Comparison of ENCODE assay signal across 8 mouse cellular contexts in genomic region chr13:117604073-117604472, GRCm38 (mm10). TPM values are rescaled to one million over a fixed set of nuclear protein-coding genes. Genes with fewer than 3 reads are reported as not detected.
DNase-seq lines count a peak whose midpoint lies in the region; ATAC-seq and TF ChIP-seq lines count a peak whose summit lies in the region.

No protein-coding gene starts in this region.

- H3K9ac ChIP-seq in forebrain, embryonic 14.5 days (ENCODE audit: low read length) = no peak overlapping the region
- H3K9ac ChIP-seq in forebrain, embryonic 11.5 days (ENCODE audit: low read length) = no peak overlapping the region
- H3K9ac ChIP-seq in hindbrain, embryonic 16.5 days (ENCODE audit: low read depth, low read length) = peak overlapping the region; percentile 85
- H3K9ac ChIP-seq in midbrain, embryonic 16.5 days (ENCODE audit: low read depth, low read length) = 0 out of 2 replicates have a peak overlapping the region, but pooled peaks have one; percentile 14

- no peak for ATAC-seq in forebrain, embryonic 14.5 days
- ATAC-seq in forebrain, embryonic 11.5 days (replicated peaks; ENCODE audit: low FRiP score) = no peak
- ATAC-seq in hindbrain, embryonic 16.5 days = no peak
- no peak for ATAC-seq in midbrain, embryonic 16.5 days

- H3K27ac ChIP-seq in forebrain, embryonic 14.5 days (ENCODE audit: low read depth, low read length) = no peak overlapping the region
- H3K27ac ChIP-seq in forebrain, embryonic 11.5 days (ENCODE audit: low read depth, low read length) = no peak overlapping the region
- no peak overlapping the region for H3K27ac ChIP-seq in hindbrain, embryonic 16.5 days (ENCODE audit: low read depth, low read length)
- H3K27ac ChIP-seq in midbrain, embryonic 16.5 days (ENCODE audit: low read length) = no peak overlapping the region
- no peak overlapping the region for H3K27ac ChIP-seq in gastrocnemius, adult 2 months

- TF ChIP-seq CTCF in gastrocnemius, adult 2 months (IDR thresholded peaks at IDR 0.05) = no peak

- intact Hi-C loops in gastrocnemius, adult 2 months (cut with DNase I) = no loop called here

- WGBS in forebrain, embryonic 14.5 days = 41% methylated on average over 7 of the region's 7 CpGs
- 39% methylated on average over 7 of the region's 7 CpGs for WGBS in forebrain, embryonic 11.5 days
- 31% methylated on average over 7 of the region's 7 CpGs for WGBS in hindbrain, embryonic 16.5 days
- 35% methylated on average over 7 of the region's 7 CpGs for WGBS in midbrain, embryonic 16.5 days

- H3K27me3 ChIP-seq in forebrain, embryonic 14.5 days (replicated peaks; ENCODE audit: control insufficient read depth, insufficient read depth, low read length) = peaks cover 14% of the 10 kb centered on the region
- peaks cover 13% of the 10 kb centered on the region for H3K27me3 ChIP-seq in forebrain, embryonic 11.5 days (ENCODE audit: control insufficient read depth, insufficient read depth, low read length)
- no peaks in the 10 kb centered on the region; the same call in 1 of the 2 replicates for H3K27me3 ChIP-seq in hindbrain, embryonic 16.5 days (replicated peaks; ENCODE audit: control insufficient read depth, insufficient read depth, low read length)
- H3K27me3 ChIP-seq in midbrain, embryonic 16.5 days (ENCODE audit: control insufficient read depth, insufficient read depth, low read depth, low read length) = no peaks in the 10 kb centered on the region; the same call in none of the 2 replicates

- H3K4me1 ChIP-seq in forebrain, embryonic 14.5 days (ENCODE audit: control insufficient read depth, insufficient read depth, low read length) = peaks cover 10% of the 10 kb centered on the region; the same call in 1 of the 2 replicates
- 0 out of 2 replicates have a peak, but pooled peaks cover 3% of the 10 kb centered on the region for H3K4me1 ChIP-seq in forebrain, embryonic 11.5 days (replicated peaks; ENCODE audit: control insufficient read depth, insufficient read depth, low read length)
- peaks cover 9% of the 10 kb centered on the region for H3K4me1 ChIP-seq in hindbrain, embryonic 16.5 days (ENCODE audit: control insufficient read depth, insufficient read depth, low read depth, low read length)
- H3K4me1 ChIP-seq in midbrain, embryonic 16.5 days (ENCODE audit: control insufficient read depth, insufficient read depth, low read length) = peaks cover 6% of the 10 kb centered on the region

- H3K36me3 ChIP-seq in forebrain, embryonic 14.5 days (ENCODE audit: control insufficient read depth, insufficient read depth, low read length) = no peaks in the 10 kb centered on the region
- H3K36me3 ChIP-seq in forebrain, embryonic 11.5 days (ENCODE audit: control insufficient read depth, insufficient read depth, low read length) = no peaks in the 10 kb centered on the region
- no peaks in the 10 kb centered on the region for H3K36me3 ChIP-seq in hindbrain, embryonic 16.5 days (ENCODE audit: control insufficient read depth, insufficient read depth, low read length)
- H3K36me3 ChIP-seq in midbrain, embryonic 16.5 days (ENCODE audit: control insufficient read depth, insufficient read depth, low read length) = no peaks in the 10 kb centered on the region

- H3K4me2 ChIP-seq in forebrain, embryonic 14.5 days (ENCODE audit: low read length) = peak overlapping the region; percentile 90; the same call in 1 of the 2 replicates
- no peak overlapping the region for H3K4me2 ChIP-seq in forebrain, embryonic 11.5 days (ENCODE audit: low read depth, low read length, severe bottlenecking)
- H3K4me2 ChIP-seq in hindbrain, embryonic 16.5 days (ENCODE audit: low read length) = peak overlapping the region; percentile 79
- peak overlapping the region; percentile 66 for H3K4me2 ChIP-seq in midbrain, embryonic 16.5 days (ENCODE audit: low read length)

- peak; percentile 49 for DNase-seq in forebrain, embryonic 14.5 days (ENCODE audit: low spot score)
- DNase-seq in forebrain, embryonic 11.5 days (ENCODE audit: low spot score) = no peak
- peak; percentile 41 for DNase-seq in A20 (ENCODE audit: low read depth, low spot score)
- peak; percentile 85 for DNase-seq in embryo, embryonic 10 days (ENCODE audit: low spot score)
- DNase-seq in spleen, postnatal 14 days (ENCODE audit: low spot score in 2 of 2) = no peak
- no peak for DNase-seq in gastrocnemius, adult 2 months

- H3K9me3 ChIP-seq in forebrain, embryonic 14.5 days (replicated peaks; ENCODE audit: control insufficient read depth, low read length) = no peaks in the 10 kb centered on the region
- no peaks in the 10 kb centered on the region for H3K9me3 ChIP-seq in forebrain, embryonic 11.5 days (ENCODE audit: control insufficient read depth, low read length)
- H3K9me3 ChIP-seq in hindbrain, embryonic 16.5 days (ENCODE audit: control insufficient read depth, low read length) = no peaks in the 10 kb centered on the region
- H3K9me3 ChIP-seq in midbrain, embryonic 16.5 days (replicated peaks; ENCODE audit: control insufficient read depth, low read length, poor library complexity, severe bottlenecking) = no peaks in the 10 kb centered on the region

- H3K4me3 ChIP-seq in forebrain, embryonic 14.5 days (ENCODE audit: low read depth, low read length) = no peak overlapping the region
- no peak overlapping the region for H3K4me3 ChIP-seq in forebrain, embryonic 11.5 days (ENCODE audit: low read depth, low read length)
- peak overlapping the region; percentile 87 for H3K4me3 ChIP-seq in hindbrain, embryonic 16.5 days (ENCODE audit: low read length)
- H3K4me3 ChIP-seq in midbrain, embryonic 16.5 days (ENCODE audit: low read depth, low read length) = peak overlapping the region; percentile 85
- H3K4me3 ChIP-seq in gastrocnemius, adult 2 months = no peak overlapping the region

RNA-seq across cellular contexts. Expression of gene Hcn1, which starts 2.0 kb away (rescaled TPM):
- 0.29 and 0.48 TPM in 2 replicates for polyA plus RNA-seq in forebrain, embryonic 14.5 days (2014; fragmentation: Nextera tagmentation; extraction: Ambion mirVana)
- 0.03 and 0.07 TPM in 2 replicates for polyA plus RNA-seq in forebrain, embryonic 11.5 days (2014; fragmentation: Nextera tagmentation; extraction: Ambion mirVana)
- polyA plus RNA-seq in hindbrain, embryonic 16.5 days (2015; fragmentation: Nextera tagmentation; extraction: Ambion mirVana) = 1.1 and 1.6 TPM in 2 replicates
- polyA plus RNA-seq in midbrain, embryonic 16.5 days (2015; fragmentation: Nextera tagmentation; extraction: Ambion mirVana) = 0.56 and 0.57 TPM in 2 replicates
- total RNA-seq in gastrocnemius, adult 2 months (2021) = under 1 TPM in 1 of 2 experiments, not detected in 1; 0.03 TPM

Comparison
In these comparisons a context has a peak if more than half of its experiments do, and no peak if none do; other contexts are left out.
1. DNase-seq: peak in forebrain, embryonic 14.5 days (single experiment), A20 (single experiment) and embryo, embryonic 10 days (single experiment); none in forebrain, embryonic 11.5 days (single experiment), spleen, postnatal 14 days (0 of 2) and gastrocnemius, adult 2 months (single experiment).
2. H3K4me3 ChIP-seq: peak in hindbrain, embryonic 16.5 days (single experiment) and midbrain, embryonic 16.5 days (single experiment); none in forebrain, embryonic 14.5 days (single experiment), forebrain, embryonic 11.5 days (single experiment) and gastrocnemius, adult 2 months (single experiment).
3. H3K9ac ChIP-seq: peak in hindbrain, embryonic 16.5 days (single experiment) and midbrain, embryonic 16.5 days (single experiment); none in forebrain, embryonic 14.5 days (single experiment) and forebrain, embryonic 11.5 days (single experiment).